Mouse (Mus musculus) heart, embryonic 15.5 days (tissue): ENCODE results near the gene Fcmr. TPM values are rescaled to one million over a fixed set of nuclear protein-coding genes. Genes with fewer than 3 reads are reported as not detected.

Source experiments
- ATAC-seq: fragments of 200-750 bp; cut with Nextera tagmentation; replicated peaks from 2 replicates; pipeline ENCODE4 v1.8.0; 2017; ENCODE audit warnings: low read depth, moderate TSS enrichment; ENCODE audit not compliant: insufficient number of reproducible peaks, insufficient read depth, low FRiP score
- H3K27ac ChIP-seq: fragments of 300-500 bp; sonication (generic); 2 replicates; pipeline ENCODE4 v1.5.1; 2015; ENCODE audit warnings: mild to moderate bottlenecking, inconsistent platforms
- H3K27me3 ChIP-seq: fragments of 300-500 bp; sonication (generic); 2 replicates; pipeline ENCODE4 v1.6.1; 2015; ENCODE audit warnings: inconsistent platforms
- H3K36me3 ChIP-seq: fragments of 300-500 bp; sonication (generic); 2 replicates; pipeline ENCODE4 v1.6.1; 2015; ENCODE audit warnings: mild to moderate bottlenecking, inconsistent platforms
- H3K4me1 ChIP-seq: fragments of 300-500 bp; sonication (generic); replicated peaks from 2 replicates; pipeline ENCODE4 v1.6.1; 2015; ENCODE audit warnings: inconsistent platforms
- H3K4me2 ChIP-seq: fragments of 300-500 bp; sonication (generic); 2 replicates; pipeline ENCODE4 v1.6.1; 2015; ENCODE audit warnings: inconsistent platforms, mild to moderate bottlenecking, moderate library complexity
- H3K4me3 ChIP-seq: fragments of 300-500 bp; sonication (generic); 2 replicates; pipeline ENCODE4 v1.5.1; 2015; ENCODE audit warnings: mild to moderate bottlenecking, inconsistent platforms
- H3K9ac ChIP-seq: fragments of 300-500 bp; sonication (generic); 2 replicates; pipeline ENCODE4 v1.6.1; 2015; ENCODE audit warnings: mild to moderate bottlenecking, inconsistent platforms
- H3K9me3 ChIP-seq: fragments of 300-500 bp; sonication (generic); replicated peaks from 2 replicates; pipeline ENCODE4 v1.6.1; 2016; ENCODE audit warnings: inconsistent platforms
- WGBS: fragments of 180-500 bp; shearing (Covaris S2); methylation state at CpG from one replicate; pipeline ENCODE4 v1.1.7; 2015; ENCODE audit warnings: mixed read lengths; 5-methylcytosine and 5-hydroxymethylcytosine counted together
- polyA plus RNA-seq: library from polyadenylated mRNA; unstranded; fragments of >200 nt; fragmentation: Nextera tagmentation; extraction: Ambion mirVana; gene quantifications from 2 replicates; pipeline ENCODE4 v1.2.1, GENCODE M21; 2015

Gene Fcmr
- polyA plus RNA-seq, 1 experiment from 2014 or later: 1.6 TPM

DNA sequence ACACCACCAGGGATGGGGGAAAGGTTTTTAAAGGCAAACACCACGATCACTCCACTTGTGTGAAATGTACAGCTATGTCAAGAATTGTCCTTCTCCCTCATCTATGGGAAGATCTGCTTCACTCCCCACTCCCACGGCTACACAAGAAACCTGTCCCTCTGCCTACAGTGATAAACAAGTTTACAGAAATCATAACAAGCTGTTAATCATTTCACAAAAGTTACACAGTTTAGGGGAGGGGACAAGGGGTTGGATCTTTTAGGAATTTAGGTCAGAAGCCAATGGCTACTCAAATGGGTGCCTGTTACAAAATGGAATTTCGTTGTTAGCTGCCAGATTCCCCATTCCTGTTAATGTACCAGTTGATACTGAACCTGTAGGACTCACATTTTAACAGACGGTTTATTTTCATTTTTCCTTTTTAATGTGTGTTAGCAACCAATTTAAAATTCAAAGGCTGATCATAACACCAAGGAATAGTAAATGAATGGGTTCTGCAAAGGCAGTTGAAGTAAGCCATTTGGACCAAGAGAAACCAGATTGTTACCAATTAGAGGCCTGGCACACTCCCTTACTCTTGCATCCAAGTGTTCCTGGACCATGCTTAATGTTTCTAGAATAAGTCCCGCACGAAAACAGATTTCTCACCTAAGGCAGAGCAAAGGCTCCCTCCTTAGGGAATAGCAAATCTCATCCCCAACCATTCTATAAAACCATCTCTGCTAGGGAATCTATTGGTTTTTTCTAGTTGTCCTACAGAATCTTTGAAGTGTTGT is 30.1 kb upstream of the Fcmr start:
- Histone ChIP-seq H3K4me2 (no peak overlapping the region), H3K4me3 (no peak overlapping the region), H3K4me1 (peaks cover 5% of the 10 kb centered on the region), H3K36me3 (no peaks in the 10 kb centered on the region), H3K27me3 (no peaks in the 10 kb centered on the region), H3K9me3 (no peaks in the 10 kb centered on the region), H3K27ac (no peak overlapping the region), H3K9ac (no peak overlapping the region)
- no peak for ATAC-seq
- 84% methylated on average over 6 of the region's 6 CpGs for whole genome bisulfite sequencing

DNA sequence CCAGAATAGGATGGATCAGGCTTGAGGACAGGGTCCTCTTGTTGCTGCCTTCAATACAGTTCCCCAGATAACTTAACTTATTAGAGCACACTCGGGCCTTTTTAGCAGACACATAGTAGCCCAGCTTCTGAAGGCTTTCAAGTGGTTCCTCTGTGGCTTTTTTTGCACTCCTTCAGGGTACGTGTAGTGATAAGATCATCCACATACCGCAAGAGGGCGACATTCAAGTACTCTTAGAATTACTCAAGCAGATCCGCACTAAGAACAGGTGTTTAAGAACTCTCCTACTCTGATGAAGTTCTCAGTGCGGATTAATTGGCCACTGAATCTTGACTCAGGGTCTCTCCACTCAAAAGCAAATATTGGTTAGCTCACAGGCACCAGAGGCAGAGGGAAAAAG is 27.2 kb upstream of the Fcmr start:
- no peak for ATAC-seq
- Histone ChIP-seq H3K36me3 (no peaks in the 10 kb centered on the region), H3K4me3 (no peak overlapping the region), H3K9me3 (no peaks in the 10 kb centered on the region), H3K27me3 (no peaks in the 10 kb centered on the region), H3K9ac (no peak overlapping the region), H3K4me1 (no peaks in the 10 kb centered on the region), H3K4me2 (no peak overlapping the region), H3K27ac (no peak overlapping the region)
- WGBS: 38% methylated on average over 6 of the region's 6 CpGs

DNA sequence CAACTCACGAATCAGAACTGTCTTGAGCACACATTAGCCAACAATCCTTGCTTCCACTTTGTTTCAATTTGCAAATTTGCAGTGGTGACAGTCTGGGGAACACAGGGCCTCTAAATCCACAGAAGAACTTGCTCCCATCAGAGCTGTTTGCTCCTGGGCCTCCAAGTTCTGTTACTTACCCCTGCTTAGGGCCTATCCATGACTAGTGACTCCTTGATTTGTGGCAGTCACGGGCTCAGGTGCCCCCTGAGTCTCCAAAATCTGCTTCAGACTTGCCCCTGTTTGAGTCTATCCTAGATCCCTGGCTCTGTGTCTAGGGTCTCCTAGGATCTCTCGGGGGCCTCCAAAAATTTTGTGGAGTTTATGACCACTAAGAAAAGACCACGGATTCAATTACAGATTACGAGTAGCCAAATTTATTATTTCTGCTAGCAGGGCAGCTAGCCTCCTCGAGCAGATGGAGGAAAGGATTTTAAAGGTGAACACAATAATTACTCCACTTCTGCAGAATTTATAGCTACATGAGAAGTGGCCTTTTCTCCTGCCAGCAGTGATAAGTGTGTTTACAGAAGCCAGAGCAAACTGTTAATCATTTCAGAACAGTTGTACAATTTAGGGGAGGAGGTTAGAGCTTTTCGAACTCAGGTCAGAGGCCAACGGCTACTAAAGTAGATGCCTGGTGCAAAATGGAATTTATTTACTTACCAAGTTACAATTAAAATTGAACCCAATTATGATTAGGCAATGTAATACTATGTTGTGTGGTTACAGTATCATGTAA is 24.7 kb upstream of the Fcmr start:
- H3K9ac ChIP-seq: no peak overlapping the region
- no peak for ATAC-seq
- H3K36me3 ChIP-seq: no peaks in the 10 kb centered on the region
- H3K27ac ChIP-seq: no peak overlapping the region
- no peaks in the 10 kb centered on the region for H3K27me3 ChIP-seq
- 67% methylated on average over 8 of the region's 8 CpGs for WGBS
- H3K9me3 ChIP-seq: no peaks in the 10 kb centered on the region
- H3K4me1 ChIP-seq: no peaks in the 10 kb centered on the region
- no peak overlapping the region for H3K4me3 ChIP-seq
- no peak overlapping the region for H3K4me2 ChIP-seq

DNA sequence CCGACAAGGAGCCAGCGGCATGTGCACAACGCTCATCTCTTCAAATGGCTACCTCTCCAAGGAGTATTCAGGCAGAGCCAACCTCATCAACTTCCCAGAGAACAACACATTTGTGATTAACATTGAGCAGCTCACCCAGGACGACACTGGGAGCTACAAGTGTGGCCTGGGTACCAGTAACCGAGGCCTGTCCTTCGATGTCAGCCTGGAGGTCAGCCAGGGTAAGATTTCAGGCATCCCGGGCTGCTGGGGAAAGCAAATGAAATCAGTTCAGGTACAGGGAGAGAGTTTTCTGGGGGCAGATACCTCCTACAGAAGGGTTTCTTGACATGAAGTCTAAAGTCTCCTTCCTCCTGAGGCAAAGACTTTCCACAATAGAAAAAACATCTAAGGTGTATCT is 23.8 kb upstream of the Fcmr start:
- ATAC-seq: no peak
- Histone ChIP-seq H3K27me3 (no peaks in the 10 kb centered on the region), H3K27ac (no peak overlapping the region), H3K4me1 (no peaks in the 10 kb centered on the region), H3K36me3 (no peaks in the 10 kb centered on the region), H3K9me3 (no peaks in the 10 kb centered on the region), H3K4me3 (no peak overlapping the region), H3K4me2 (no peak overlapping the region), H3K9ac (no peak overlapping the region)
- 80% methylated on average over 7 of the region's 7 CpGs for WGBS

DNA sequence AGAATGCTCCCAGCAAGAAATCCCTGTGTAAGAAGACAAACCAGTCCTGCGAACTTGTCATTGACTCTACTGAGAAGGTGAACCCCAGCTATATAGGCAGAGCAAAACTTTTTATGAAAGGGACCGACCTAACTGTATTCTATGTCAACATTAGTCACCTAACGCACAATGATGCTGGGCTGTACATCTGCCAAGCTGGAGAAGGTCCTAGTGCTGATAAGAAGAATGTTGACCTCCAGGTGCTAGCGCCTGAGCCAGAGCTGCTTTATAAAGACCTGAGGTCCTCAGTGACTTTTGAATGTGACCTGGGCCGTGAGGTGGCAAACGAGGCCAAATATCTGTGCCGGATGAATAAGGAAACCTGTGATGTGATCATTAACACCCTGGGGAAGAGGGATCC is 21.0 kb upstream of the Fcmr start:
- H3K4me2 ChIP-seq: no peak overlapping the region
- no peak overlapping the region for H3K4me3 ChIP-seq
- no peak overlapping the region for H3K9ac ChIP-seq
- 80% methylated on average over 7 of the region's 7 CpGs for WGBS
- no peak for ATAC-seq
- H3K9me3 ChIP-seq: no peaks in the 10 kb centered on the region
- no peaks in the 10 kb centered on the region for H3K36me3 ChIP-seq
- H3K27ac ChIP-seq: no peak overlapping the region
- no peaks in the 10 kb centered on the region for H3K4me1 ChIP-seq
- no peaks in the 10 kb centered on the region for H3K27me3 ChIP-seq

DNA sequence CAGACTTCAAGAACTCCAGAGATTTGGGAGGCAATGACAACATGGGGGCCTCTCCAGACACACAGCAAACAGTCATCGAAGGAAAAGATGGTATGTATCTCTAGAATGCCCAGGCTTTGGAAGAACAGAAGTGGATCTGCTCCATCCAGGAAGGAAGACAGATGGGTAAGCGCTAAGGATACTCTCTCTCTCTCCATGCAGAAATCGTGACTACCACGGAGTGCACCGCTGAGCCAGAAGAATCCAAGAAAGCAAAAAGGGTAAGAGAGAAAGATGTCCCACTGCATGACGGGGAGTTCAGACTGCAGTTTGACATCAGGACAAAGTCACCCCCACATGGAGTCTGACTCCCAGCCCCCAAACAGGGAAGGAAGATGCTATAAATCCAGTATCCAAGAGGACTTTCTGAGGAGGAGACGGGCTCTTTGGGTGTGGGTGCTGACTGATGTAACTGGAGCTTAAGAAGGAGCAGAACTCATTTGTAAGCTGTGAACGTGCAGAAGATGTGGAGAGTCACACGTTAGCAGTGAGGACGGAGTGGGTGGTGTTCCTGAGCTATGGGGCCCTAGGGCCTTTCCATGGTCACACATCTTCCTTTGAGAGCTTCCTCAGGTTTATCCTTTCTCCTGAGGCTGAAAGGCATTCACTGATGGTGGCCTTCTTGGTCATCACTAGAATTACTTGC is 15.8 kb upstream of the Fcmr start:
- Histone ChIP-seq H3K4me1 (no peaks in the 10 kb centered on the region), H3K36me3 (no peaks in the 10 kb centered on the region), H3K9me3 (no peaks in the 10 kb centered on the region), H3K4me2 (no peak overlapping the region), H3K4me3 (no peak overlapping the region), H3K27me3 (no peaks in the 10 kb centered on the region), H3K27ac (no peak overlapping the region), H3K9ac (no peak overlapping the region)
- ATAC-seq: no peak
- 86% methylated on average over 10 of the region's 10 CpGs for WGBS

DNA sequence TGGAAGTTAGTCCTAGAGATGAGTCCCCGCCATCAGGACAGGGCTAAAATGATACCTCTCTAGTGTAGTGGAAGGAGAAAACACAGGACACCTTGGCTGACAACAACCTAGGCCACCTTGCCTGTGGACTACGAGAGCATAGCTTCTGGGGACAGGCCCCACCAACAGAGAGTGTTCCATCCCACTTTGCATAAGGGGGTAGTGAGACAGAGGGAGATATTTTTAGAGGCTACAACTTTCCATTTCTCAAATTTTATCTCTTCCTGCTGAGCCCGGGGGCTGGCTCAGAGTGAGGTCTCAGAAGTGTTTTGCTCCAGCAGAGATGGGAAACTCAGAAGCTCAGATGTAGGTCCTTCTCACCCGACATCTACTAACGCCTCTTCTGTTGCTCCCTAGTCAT is 15.1 kb upstream of the Fcmr start:
- ATAC-seq: no peak
- H3K4me1 ChIP-seq: no peaks in the 10 kb centered on the region
- no peaks in the 10 kb centered on the region for H3K36me3 ChIP-seq
- H3K4me2 ChIP-seq: no peak overlapping the region
- no peak overlapping the region for H3K9ac ChIP-seq
- no peak overlapping the region for H3K27ac ChIP-seq
- WGBS: 57% methylated on average over 5 of the region's 5 CpGs
- no peaks in the 10 kb centered on the region for H3K9me3 ChIP-seq
- no peak overlapping the region for H3K4me3 ChIP-seq
- H3K27me3 ChIP-seq: no peaks in the 10 kb centered on the region

DNA sequence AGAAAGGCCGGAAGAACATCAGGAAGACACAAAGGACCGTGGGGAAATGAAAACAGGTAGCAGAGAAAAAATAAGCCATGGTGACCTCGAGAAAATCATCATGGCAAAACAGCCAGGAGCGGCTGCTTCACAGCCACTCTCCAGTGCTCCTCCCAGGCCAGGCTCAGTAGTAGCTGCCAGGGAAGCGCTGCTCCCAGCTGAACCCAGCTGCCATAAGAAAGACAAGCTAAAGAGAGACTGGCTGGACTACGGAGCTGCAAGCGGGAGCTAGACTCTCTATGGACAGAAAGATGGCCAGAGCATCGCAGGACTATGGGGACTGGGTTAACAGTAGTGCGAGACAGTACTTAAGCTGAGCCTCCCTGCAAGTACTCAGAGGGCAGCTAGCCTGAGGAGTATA is 10.7 kb upstream of the Fcmr start:
- Histone ChIP-seq H3K4me1 (no peaks in the 10 kb centered on the region), H3K4me3 (no peak overlapping the region), H3K36me3 (no peaks in the 10 kb centered on the region), H3K27ac (no peak overlapping the region), H3K27me3 (no peaks in the 10 kb centered on the region), H3K4me2 (no peak overlapping the region), H3K9me3 (no peaks in the 10 kb centered on the region), H3K9ac (no peak overlapping the region)
- no peak for ATAC-seq
- 77% methylated on average over 9 of the region's 9 CpGs for WGBS

DNA sequence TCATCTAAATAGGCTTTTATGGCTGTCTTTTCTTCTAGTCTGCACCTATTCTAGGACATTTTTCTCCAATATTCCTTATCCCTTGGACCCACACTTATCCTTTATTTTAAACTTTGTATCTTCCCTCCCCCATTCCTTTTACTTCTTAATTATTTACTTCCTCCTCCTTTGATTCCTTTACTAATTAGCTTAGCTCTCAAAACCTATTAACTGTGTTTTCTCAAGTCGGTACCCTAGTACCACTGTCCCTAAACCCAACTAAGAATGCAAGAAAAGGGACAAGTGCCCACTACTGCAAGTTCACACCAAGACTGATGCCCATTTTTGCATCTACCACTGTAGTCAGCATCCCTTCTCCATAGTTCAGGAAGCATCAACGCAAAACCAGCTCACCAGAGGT is 9.7 kb upstream of the Fcmr start:
- H3K9me3 ChIP-seq: no peaks in the 10 kb centered on the region
- no peak overlapping the region for H3K27ac ChIP-seq
- H3K27me3 ChIP-seq: no peaks in the 10 kb centered on the region
- no peak overlapping the region for H3K4me3 ChIP-seq
- WGBS: 78% methylated on average over 2 of the region's 2 CpGs
- H3K9ac ChIP-seq: no peak overlapping the region
- H3K4me2 ChIP-seq: no peak overlapping the region
- H3K36me3 ChIP-seq: no peaks in the 10 kb centered on the region
- H3K4me1 ChIP-seq: no peaks in the 10 kb centered on the region
- no peak for ATAC-seq

DNA sequence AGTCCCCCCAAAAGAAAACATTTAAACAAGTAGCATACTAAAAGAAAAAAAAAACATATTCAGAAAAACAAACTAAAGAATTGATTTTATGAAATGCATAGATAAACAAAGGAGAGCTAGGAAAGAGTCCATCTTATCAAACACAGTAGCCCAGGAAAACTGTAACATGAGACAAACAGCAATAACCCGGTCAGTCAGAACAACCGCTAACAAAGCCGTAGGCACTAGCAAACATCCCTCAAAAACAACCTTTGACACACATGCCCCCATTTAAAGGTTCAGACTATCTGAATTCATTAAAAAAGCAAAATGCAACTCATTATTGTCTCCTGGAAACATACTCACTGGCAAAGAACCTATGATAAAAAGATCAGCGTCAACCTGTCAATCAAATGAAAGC is 8.0 kb upstream of the Fcmr start:
- H3K4me3 ChIP-seq: no peak overlapping the region
- H3K9ac ChIP-seq: no peak overlapping the region
- H3K27ac ChIP-seq: no peak overlapping the region
- H3K4me2 ChIP-seq: no peak overlapping the region
- no peaks in the 10 kb centered on the region for H3K36me3 ChIP-seq
- no peak for ATAC-seq
- H3K9me3 ChIP-seq: no peaks in the 10 kb centered on the region
- H3K4me1 ChIP-seq: no peaks in the 10 kb centered on the region
- WGBS: 83% methylated on average over 4 of the region's 4 CpGs
- no peaks in the 10 kb centered on the region for H3K27me3 ChIP-seq

DNA sequence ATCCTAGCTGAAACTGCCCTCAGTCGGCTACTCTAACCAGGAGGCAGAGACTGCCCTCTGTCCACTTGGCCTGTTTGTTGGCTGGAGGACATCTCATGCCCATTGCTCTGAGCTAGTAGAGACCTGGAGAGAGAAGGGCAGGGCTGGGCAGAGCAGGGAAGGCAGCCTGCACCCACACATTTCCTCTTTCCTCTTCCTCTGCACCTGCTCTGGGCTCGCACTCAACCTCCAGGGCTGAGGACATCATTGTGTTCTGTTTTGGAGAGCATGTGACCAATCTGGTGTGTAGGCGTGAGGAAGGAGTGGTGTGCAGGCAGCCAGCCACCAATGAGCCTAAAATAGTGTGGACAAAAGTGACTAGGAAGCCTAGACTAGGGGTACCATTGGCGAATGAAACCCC is 1.2 kb upstream of the Fcmr start:
- Histone ChIP-seq H3K4me1 (no peaks in the 10 kb centered on the region), H3K4me3 (no peak overlapping the region), H3K36me3 (no peaks in the 10 kb centered on the region), H3K9me3 (no peaks in the 10 kb centered on the region), H3K27ac (no peak overlapping the region), H3K4me2 (no peak overlapping the region), H3K27me3 (no peaks in the 10 kb centered on the region), H3K9ac (no peak overlapping the region)
- ATAC-seq: no peak
- 80% methylated on average over 4 of the region's 4 CpGs for WGBS
